Mouse (Mus musculus) thymus, adult 2 months (tissue): ENCODE data around the gene Dtx1.

Experiments used
- CTCF ChIP-seq: fragments of 200-500 bp; IDR thresholded peaks from 2 replicates; pipeline ENCODE4 v1.5.1; 2012; ENCODE audit warnings: mild to moderate bottlenecking, control low read depth, low read length, moderate library complexity, borderline replicate concordance; ENCODE audit not compliant: control insufficient read depth, poor library complexity, insufficient read depth; ENCODE audit errors: extremely low read depth
- POLR2A ChIP-seq: fragments of 200-500 bp; IDR thresholded peaks from 2 replicates; pipeline ENCODE4 v1.6.1; 2012; ENCODE audit warnings: mild to moderate bottlenecking, low read length, control low read depth, moderate library complexity; ENCODE audit not compliant: control insufficient read depth, poor library complexity, insufficient read depth; ENCODE audit errors: extremely low read depth

GRCm38 (mm10) chr5:120703660-120704059 lies 8.1 kb downstream of the Dtx1 start:
- TF ChIP-seq CTCF, result no peak
- TF ChIP-seq POLR2A, result no peak
